Mouse (Mus musculus) limb, embryonic 14.5 days (tissue): Measurements from ENCODE around the gene Rbms3. TPM values are rescaled to one million over a fixed set of nuclear protein-coding genes. Genes with fewer than 3 reads are reported as not detected.

Source experiments
- ATAC-seq: fragments of 200-750 bp; cut with Nextera tagmentation; 2 replicates; pipeline ENCODE4 v1.8.0; 2017; ENCODE audit warnings: low read depth, moderate number of reproducible peaks, moderate TSS enrichment; ENCODE audit not compliant: low FRiP score
- DNase-seq: peaks from one replicate; pipeline ENCODE4 v3.0.0-alpha.2; 2015; ENCODE audit warnings: low spot score
- H3K27ac ChIP-seq: fragments of 300-500 bp; sonication (generic); replicated peaks from 2 replicates; pipeline ENCODE4 v1.5.1; 2014; ENCODE audit warnings: low read depth, mild to moderate bottlenecking, low read length, moderate library complexity, mixed read lengths
- H3K27me3 ChIP-seq: fragments of 300-500 bp; sonication (generic); 2 replicates; pipeline ENCODE4 v1.6.1; 2014; ENCODE audit warnings: low read length, mixed read lengths; ENCODE audit not compliant: control insufficient read depth, insufficient read depth
- H3K36me3 ChIP-seq: fragments of 300-500 bp; sonication (generic); 2 replicates; pipeline ENCODE4 v1.6.1; 2014; ENCODE audit warnings: mild to moderate bottlenecking, low read length, moderate library complexity, mixed read lengths; ENCODE audit not compliant: control insufficient read depth, insufficient read depth
- H3K4me1 ChIP-seq: fragments of 300-500 bp; sonication (generic); 2 replicates; pipeline ENCODE4 v1.6.1; 2014; ENCODE audit warnings: antibody characterized with exemption, low read length, mixed read lengths; ENCODE audit not compliant: control insufficient read depth, insufficient read depth
- H3K4me2 ChIP-seq: fragments of 300-500 bp; sonication (generic); replicated peaks from 2 replicates; pipeline ENCODE4 v1.6.1; 2014; ENCODE audit warnings: low read depth, mild to moderate bottlenecking, low read length, moderate library complexity; ENCODE audit not compliant: severe bottlenecking
- H3K4me3 ChIP-seq: fragments of 300-500 bp; sonication (generic); replicated peaks from 2 replicates; pipeline ENCODE4 v1.5.1; 2014; ENCODE audit warnings: low read length
- H3K9ac ChIP-seq: fragments of 300-500 bp; sonication (generic); 2 replicates; pipeline ENCODE4 v1.6.1; 2014; ENCODE audit warnings: mild to moderate bottlenecking, low read depth, low read length, moderate library complexity; ENCODE audit not compliant: severe bottlenecking
- H3K9me3 ChIP-seq: fragments of 300-500 bp; sonication (generic); 2 replicates; pipeline ENCODE4 v1.6.1; 2016; ENCODE audit warnings: low read length; ENCODE audit not compliant: control insufficient read depth
- POLR2A ChIP-seq: fragments of 200-500 bp; IDR thresholded peaks from 2 replicates; pipeline ENCODE4 v1.8.0; 2012; ENCODE audit warnings: inconsistent platforms, mild to moderate bottlenecking, moderate library complexity, borderline replicate concordance; ENCODE audit not compliant: insufficient read depth, insufficient read length; ENCODE audit errors: extremely low read depth
- WGBS: fragments of 180-500 bp; shearing (Covaris S2); extraction: QIAGEN DNeasy Blood & Tissue Kit; methylation state at CpG from one replicate; pipeline ENCODE4 v1.1.7; 2014; 5-methylcytosine and 5-hydroxymethylcytosine counted together
- polyA plus RNA-seq, 2 experiments: library from polyadenylated mRNA; depleted of rRNA in 1 of 2; stranded (reverse) in 1 of 2; unstranded in 1 of 2; fragments of >200 nt; fragmentation: Nextera tagmentation in 1 of 2; extraction: Ambion mirVana in 1 of 2; gene quantifications; 2 replicates each; pipeline versions ENCODE4 v1.2.1 to v1.2.3; 2012 to 2014

The Rbms3 gene
- polyA plus RNA-seq, 2 experiments = 42.1 to 94.5 TPM

DNA sequence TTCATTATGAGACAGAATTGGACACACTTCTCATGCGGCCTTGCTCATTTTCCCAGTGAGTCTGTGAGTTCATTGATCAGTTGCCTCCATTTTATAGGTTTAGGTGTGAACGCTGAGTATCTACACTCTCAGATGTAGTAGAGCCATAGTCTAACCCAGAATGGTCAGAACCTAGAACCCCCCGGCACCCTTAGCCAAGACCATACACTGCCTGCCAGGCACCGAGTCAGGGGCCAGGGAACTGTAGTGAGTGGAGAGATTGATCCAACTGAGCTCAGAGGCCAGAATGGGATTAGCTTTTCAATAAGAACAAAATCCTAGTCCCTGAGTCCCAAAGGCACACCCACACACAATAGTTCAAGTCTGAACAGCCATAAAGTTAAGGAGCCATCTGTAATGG, 475.1 kb downstream of the Rbms3 start:
- no peak overlapping the region for H3K4me2 ChIP-seq
- H3K36me3 ChIP-seq = no peaks in the 10 kb centered on the region
- ATAC-seq (no peak), DNase-seq (no peak)
- no peaks in the 10 kb centered on the region for H3K9me3 ChIP-seq
- H3K9ac ChIP-seq = no peak overlapping the region
- no peak for TF ChIP-seq POLR2A
- H3K4me1 ChIP-seq = peaks cover 23% of the 10 kb centered on the region
- no peaks in the 10 kb centered on the region for H3K27me3 ChIP-seq
- H3K4me3 ChIP-seq = no peak overlapping the region
- WGBS = 57% methylated on average over 4 of the region's 4 CpGs
- H3K27ac ChIP-seq = 0 out of 2 replicates have a peak overlapping the region, but pooled peaks have one; percentile 20

DNA sequence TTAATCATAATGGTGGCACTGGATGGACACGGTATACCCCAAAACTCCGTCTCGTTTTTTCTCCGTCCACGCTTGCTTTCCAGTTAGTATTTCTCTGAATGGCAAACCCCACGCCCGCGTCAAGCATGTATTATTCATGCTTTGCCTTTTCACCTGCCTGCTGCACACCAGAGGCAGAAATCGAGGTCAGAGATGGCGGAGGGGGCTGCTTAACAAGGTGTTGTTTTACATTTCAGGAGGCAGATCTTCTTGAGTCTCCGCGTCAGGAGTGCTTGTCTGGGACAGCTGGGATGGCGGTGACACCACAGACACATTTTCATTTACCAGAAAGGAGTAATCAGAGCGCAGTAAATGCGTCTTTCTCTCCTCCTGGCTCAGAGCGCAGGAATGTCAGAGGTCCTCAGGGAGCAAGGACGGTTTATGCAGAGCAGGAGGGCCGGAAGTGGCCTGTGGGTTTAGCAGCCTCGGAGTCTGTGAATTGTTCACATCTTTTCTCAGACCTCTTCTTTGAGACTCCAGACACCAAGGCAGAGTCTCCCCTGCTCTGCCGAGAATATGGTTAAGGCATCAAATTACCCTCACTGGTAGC, 475.9 kb downstream of the Rbms3 start:
- Histone ChIP-seq H3K4me1 (peaks cover 23% of the 10 kb centered on the region), H3K36me3 (no peaks in the 10 kb centered on the region), H3K27ac (no peak overlapping the region), H3K27me3 (no peaks in the 10 kb centered on the region), H3K9ac (no peak overlapping the region), H3K9me3 (no peaks in the 10 kb centered on the region), H3K4me2 (peak overlapping the region; percentile 41), H3K4me3 (no peak overlapping the region)
- DNase-seq (peak; percentile 71), ATAC-seq (peak; percentile 75)
- WGBS = 28% methylated on average over 20 of the region's 20 CpGs
- no peak for TF ChIP-seq POLR2A

DNA sequence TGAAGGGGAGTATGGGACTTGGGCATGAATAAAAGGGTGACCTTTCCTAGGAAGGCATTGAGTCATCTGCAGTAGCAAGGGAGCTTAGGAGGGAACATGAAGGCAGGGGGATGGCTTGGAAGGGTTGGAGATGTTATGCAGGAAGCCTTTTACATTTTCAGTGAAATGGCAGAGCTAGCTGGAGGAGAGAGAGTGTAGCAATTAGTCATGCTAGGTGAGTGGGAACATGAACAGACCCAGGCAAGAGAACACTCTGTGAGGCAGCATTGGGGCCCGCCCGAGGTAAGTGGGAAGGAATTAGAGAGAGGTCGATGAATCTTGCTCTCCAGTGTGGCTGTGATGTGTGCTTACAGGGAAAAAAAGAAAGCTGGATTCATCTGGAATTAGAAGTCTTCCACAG, 477.8 kb downstream of the Rbms3 start:
- no peak for TF ChIP-seq POLR2A
- peaks cover 18% of the 10 kb centered on the region for H3K4me1 ChIP-seq
- DNase-seq (no peak), ATAC-seq (no peak)
- no peak overlapping the region for H3K4me3 ChIP-seq
- WGBS = 66% methylated on average over 3 of the region's 3 CpGs
- H3K27ac ChIP-seq = no peak overlapping the region
- no peak overlapping the region for H3K4me2 ChIP-seq
- no peaks in the 10 kb centered on the region for H3K9me3 ChIP-seq
- H3K9ac ChIP-seq = no peak overlapping the region
- no peaks in the 10 kb centered on the region for H3K36me3 ChIP-seq
- no peaks in the 10 kb centered on the region for H3K27me3 ChIP-seq

DNA sequence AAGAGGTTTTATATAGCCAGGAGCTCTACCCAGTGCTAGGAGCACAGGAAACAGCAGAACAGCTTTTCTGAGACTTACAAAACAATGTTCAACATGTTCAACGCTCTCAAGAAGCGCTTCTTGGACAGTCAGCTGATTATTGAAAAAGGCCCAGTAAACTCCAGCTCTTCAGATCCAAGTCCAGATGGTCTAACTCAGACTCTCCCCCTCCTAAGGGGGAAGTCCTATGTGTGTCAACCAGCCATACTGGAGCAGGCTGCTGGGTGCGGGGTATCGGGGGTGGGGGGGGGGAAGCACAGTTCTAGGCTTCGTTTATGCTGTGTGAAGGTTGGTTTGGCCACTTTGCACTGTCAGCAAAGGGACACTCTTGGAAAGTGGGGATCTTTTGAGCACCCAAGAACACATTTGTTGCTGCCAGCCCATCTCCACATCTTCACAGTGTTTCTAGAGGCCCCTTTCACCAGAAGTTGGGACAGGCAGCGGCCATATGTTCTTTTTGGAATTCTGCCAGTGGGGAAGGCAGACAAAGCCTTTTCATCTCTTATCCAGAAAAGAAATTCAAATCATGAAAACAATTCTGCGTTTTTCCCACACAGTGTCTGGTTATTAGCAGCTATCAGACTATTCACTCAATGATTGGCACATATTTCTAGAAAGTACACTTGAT, 485.5 kb downstream of the Rbms3 start:
- 60% methylated on average over 7 of the region's 7 CpGs for WGBS
- no peak overlapping the region for H3K4me3 ChIP-seq
- no peak overlapping the region for H3K4me2 ChIP-seq
- H3K27ac ChIP-seq = peak overlapping the region; percentile 52; the same call in 1 of the 2 replicates
- H3K4me1 ChIP-seq = peaks cover 8% of the 10 kb centered on the region
- H3K27me3 ChIP-seq = no peaks in the 10 kb centered on the region
- no peak overlapping the region for H3K9ac ChIP-seq
- H3K9me3 ChIP-seq = no peaks in the 10 kb centered on the region
- no peak for TF ChIP-seq POLR2A
- no peaks in the 10 kb centered on the region for H3K36me3 ChIP-seq
- no peak for ATAC-seq
- DNase-seq = peak; percentile 75

DNA sequence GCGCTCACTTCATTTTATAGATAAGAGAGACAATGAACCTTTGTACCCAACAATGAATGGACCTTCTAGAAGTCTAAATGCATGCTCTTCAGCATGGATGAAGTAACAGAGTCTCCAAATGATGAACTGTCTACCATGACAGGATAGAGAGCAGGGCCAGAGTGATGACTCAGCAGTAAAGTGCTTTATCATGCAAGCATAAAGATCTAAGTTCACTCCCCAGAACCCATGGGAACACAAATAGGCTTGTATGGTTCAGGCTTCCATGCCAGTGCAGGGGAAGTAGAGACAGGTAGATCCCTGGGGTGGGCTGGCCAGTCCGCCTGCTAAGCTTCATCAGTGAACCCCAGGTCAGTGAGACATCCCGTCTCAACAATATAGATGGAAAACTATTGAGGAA, 489.7 kb downstream of the Rbms3 start:
- no peak for TF ChIP-seq POLR2A
- DNase-seq (no peak), ATAC-seq (no peak)
- no peak overlapping the region for H3K4me3 ChIP-seq
- H3K9me3 ChIP-seq = no peaks in the 10 kb centered on the region
- no peaks in the 10 kb centered on the region for H3K36me3 ChIP-seq
- H3K27me3 ChIP-seq = no peaks in the 10 kb centered on the region
- 87% methylated on average over 3 of the region's 3 CpGs for WGBS
- no peak overlapping the region for H3K27ac ChIP-seq
- peaks cover 8% of the 10 kb centered on the region for H3K4me1 ChIP-seq
- no peak overlapping the region for H3K9ac ChIP-seq
- H3K4me2 ChIP-seq = no peak overlapping the region
